Mouse (Mus musculus) liver, embryonic 11.5 days (tissue): Measurements from ENCODE around the gene Acacb. TPM values are rescaled to one million over a fixed set of nuclear protein-coding genes. Genes with fewer than 3 reads are reported as not detected.

Source experiments
- ATAC-seq: fragments of 200-750 bp; cut with Nextera tagmentation; replicated peaks from 2 replicates; pipeline ENCODE4 v1.8.0; 2017; ENCODE audit warnings: moderate number of reproducible peaks, mild to moderate bottlenecking, moderate TSS enrichment, moderate library complexity; ENCODE audit not compliant: low FRiP score
- DNase-seq: peaks from one replicate; pipeline ENCODE4 v3.0.0-alpha.2; 2017; ENCODE audit warnings: low spot score
- H3K27ac ChIP-seq: fragments of 300-500 bp; sonication (generic); 2 replicates; pipeline ENCODE4 v1.5.1; 2014; ENCODE audit warnings: mild to moderate bottlenecking, low read depth, low read length, control low read depth
- H3K27me3 ChIP-seq: fragments of 300-500 bp; sonication (generic); replicated peaks from 2 replicates; pipeline ENCODE4 v1.6.1; 2014; ENCODE audit warnings: low read length, mixed read lengths; ENCODE audit not compliant: control insufficient read depth, insufficient read depth
- H3K36me3 ChIP-seq: fragments of 300-500 bp; sonication (generic); 2 replicates; pipeline ENCODE4 v1.6.1; 2014; ENCODE audit warnings: mild to moderate bottlenecking, low read length, moderate library complexity, mixed read lengths; ENCODE audit not compliant: control insufficient read depth, insufficient read depth
- H3K4me1 ChIP-seq: fragments of 300-500 bp; sonication (generic); replicated peaks from 2 replicates; pipeline ENCODE4 v1.6.1; 2014; ENCODE audit warnings: low read length, mixed read lengths; ENCODE audit not compliant: control insufficient read depth, insufficient read depth
- H3K4me2 ChIP-seq: fragments of 300-500 bp; sonication (generic); 2 replicates; pipeline ENCODE4 v1.6.1; 2014; ENCODE audit warnings: mild to moderate bottlenecking, control low read depth, moderate library complexity
- H3K4me3 ChIP-seq: fragments of 300-500 bp; sonication (generic); 2 replicates; pipeline ENCODE4 v1.5.1; 2014; ENCODE audit warnings: low read depth, low read length, control low read depth
- H3K9ac ChIP-seq: fragments of 300-500 bp; sonication (generic); 2 replicates; pipeline ENCODE4 v1.6.1; 2014; ENCODE audit warnings: low read depth, low read length, control low read depth
- H3K9me3 ChIP-seq: fragments of 300-500 bp; sonication (generic); 2 replicates; pipeline ENCODE4 v1.6.1; 2016; ENCODE audit warnings: low read length, inconsistent platforms, mixed read lengths; ENCODE audit not compliant: control insufficient read depth
- WGBS: fragments of 180-500 bp; shearing (Covaris S2); extraction: QIAGEN DNeasy Blood & Tissue Kit; methylation state at CpG from one replicate; pipeline ENCODE4 v1.1.7; 2014; 5-methylcytosine and 5-hydroxymethylcytosine counted together
- polyA plus RNA-seq: library from polyadenylated mRNA; unstranded; fragments of >200 nt; fragmentation: Nextera tagmentation; extraction: Ambion mirVana; gene quantifications from 2 replicates; pipeline ENCODE4 v1.2.1, GENCODE M21; 2014

Gene Acacb
- polyA plus RNA-seq, 1 experiment from 2014 or later: 0.86 TPM

- Histone ChIP-seq H3K4me1 (no peaks in the 10 kb centered on the region; the same call in 1 of the 2 replicates), H3K9me3 (no peaks in the 10 kb centered on the region), H3K27me3 (no peaks in the 10 kb centered on the region), H3K4me2 (no peak overlapping the region), H3K27ac (no peak overlapping the region), H3K4me3 (no peak overlapping the region), H3K36me3 (no peaks in the 10 kb centered on the region), H3K9ac (no peak overlapping the region)
- ATAC-seq: no peak
- no peak for DNase-seq
- WGBS: 81% methylated on average over 14 of the region's 14 CpGs
Measured at GRCm38 (mm10) chr5:114147043-114147972, 973 bp downstream of the Acacb start.

- Histone ChIP-seq H3K36me3 (no peaks in the 10 kb centered on the region), H3K4me1 (peaks cover 4% of the 10 kb centered on the region; the same call in 1 of the 2 replicates), H3K27ac (no peak overlapping the region), H3K27me3 (no peaks in the 10 kb centered on the region), H3K9ac (no peak overlapping the region), H3K4me3 (no peak overlapping the region), H3K9me3 (no peaks in the 10 kb centered on the region), H3K4me2 (no peak overlapping the region)
- WGBS: 76% methylated on average over 12 of the region's 12 CpGs
- ATAC-seq: no peak
- no peak for DNase-seq
Measured at GRCm38 (mm10) chr5:114152359-114153092, 6.2 kb downstream of the Acacb start.

- Histone ChIP-seq H3K4me2 (peak overlapping the region; percentile 5; the same call in 1 of the 2 replicates), H3K4me1 (peaks cover 4% of the 10 kb centered on the region; the same call in 1 of the 2 replicates), H3K9ac (no peak overlapping the region), H3K36me3 (no peaks in the 10 kb centered on the region), H3K27me3 (no peaks in the 10 kb centered on the region), H3K4me3 (peak overlapping the region; percentile 36), H3K27ac (no peak overlapping the region), H3K9me3 (no peaks in the 10 kb centered on the region)
- WGBS: 8% methylated on average over 12 of the region's 12 CpGs
- ATAC-seq (peak; percentile 45; the same call in 1 of the 2 replicates), DNase-seq (no peak)
Measured at GRCm38 (mm10) chr5:114153490-114153889, 7.2 kb downstream of the Acacb start.

GRCm38 (mm10) chr5:114154765-114155164 is 8.4 kb downstream of the Acacb start:
- no peaks in the 10 kb centered on the region for H3K9me3 ChIP-seq
- no peak for ATAC-seq
- H3K4me1 ChIP-seq: peaks cover 4% of the 10 kb centered on the region; the same call in 1 of the 2 replicates
- DNase-seq: no peak
- H3K36me3 ChIP-seq: no peaks in the 10 kb centered on the region
- H3K9ac ChIP-seq: no peak overlapping the region
- no peak overlapping the region for H3K4me2 ChIP-seq
- H3K27ac ChIP-seq: no peak overlapping the region
- no peak overlapping the region for H3K4me3 ChIP-seq
- no peaks in the 10 kb centered on the region for H3K27me3 ChIP-seq
- WGBS: 82% methylated on average over 5 of the region's 5 CpGs

GRCm38 (mm10) chr5:114155168-114155933 is 9.0 kb downstream of the Acacb start:
- WGBS: 57% methylated on average over 9 of the region's 9 CpGs
- Histone ChIP-seq H3K9me3 (no peaks in the 10 kb centered on the region), H3K4me1 (peaks cover 4% of the 10 kb centered on the region; the same call in 1 of the 2 replicates), H3K4me2 (no peak overlapping the region), H3K27me3 (no peaks in the 10 kb centered on the region), H3K9ac (no peak overlapping the region), H3K36me3 (no peaks in the 10 kb centered on the region), H3K27ac (no peak overlapping the region), H3K4me3 (no peak overlapping the region)
- DNase-seq (no peak), ATAC-seq (no peak)

- no peak for DNase-seq
- 57% methylated on average over 7 of the region's 7 CpGs for WGBS
Measured at GRCm38 (mm10) chr5:114157236-114157635, 10.9 kb downstream of the Acacb start.

GRCm38 (mm10) chr5:114161424-114161823 is 15.1 kb downstream of the Acacb start:
- H3K27me3 ChIP-seq: no peaks in the 10 kb centered on the region
- no peak overlapping the region for H3K4me2 ChIP-seq
- no peak overlapping the region for H3K4me3 ChIP-seq
- ATAC-seq (no peak), DNase-seq (no peak)
- H3K9ac ChIP-seq: no peak overlapping the region
- no peaks in the 10 kb centered on the region for H3K4me1 ChIP-seq
- 88% methylated on average over 6 of the region's 6 CpGs for WGBS
- no peaks in the 10 kb centered on the region for H3K36me3 ChIP-seq
- no peak overlapping the region for H3K27ac ChIP-seq
- H3K9me3 ChIP-seq: no peaks in the 10 kb centered on the region

More at GRCm38 (mm10) chr5:114157236-114157635, 10.9 kb downstream of the Acacb start:
- no peak overlapping the region for H3K4me3 ChIP-seq
- no peaks in the 10 kb centered on the region for H3K36me3 ChIP-seq
- H3K4me2 ChIP-seq: no peak overlapping the region
- no peaks in the 10 kb centered on the region for H3K9me3 ChIP-seq
- H3K9ac ChIP-seq: no peak overlapping the region
- no peak for ATAC-seq
- H3K27ac ChIP-seq: no peak overlapping the region
- no peaks in the 10 kb centered on the region for H3K27me3 ChIP-seq
- H3K4me1 ChIP-seq: peaks cover 4% of the 10 kb centered on the region; the same call in 1 of the 2 replicates

- ATAC-seq: no peak
- whole genome bisulfite sequencing: 31% methylated on average over 12 of the region's 12 CpGs
Measured at GRCm38 (mm10) chr5:114162106-114162815, 15.9 kb downstream of the Acacb start.

More at GRCm38 (mm10) chr5:114162106-114162815, 15.9 kb downstream of the Acacb start:
- no peaks in the 10 kb centered on the region for H3K36me3 ChIP-seq
- no peak overlapping the region for H3K4me3 ChIP-seq
- H3K9me3 ChIP-seq: no peaks in the 10 kb centered on the region
- H3K9ac ChIP-seq: no peak overlapping the region
- DNase-seq: no peak
- peak overlapping the region; percentile 13; the same call in 1 of the 2 replicates for H3K4me2 ChIP-seq
- H3K27me3 ChIP-seq: no peaks in the 10 kb centered on the region
- H3K27ac ChIP-seq: no peak overlapping the region
- H3K4me1 ChIP-seq: no peaks in the 10 kb centered on the region
